Mouse (Mus musculus): ENCODE data around the gene Fsd1.

Gene Fsd1

DNA sequence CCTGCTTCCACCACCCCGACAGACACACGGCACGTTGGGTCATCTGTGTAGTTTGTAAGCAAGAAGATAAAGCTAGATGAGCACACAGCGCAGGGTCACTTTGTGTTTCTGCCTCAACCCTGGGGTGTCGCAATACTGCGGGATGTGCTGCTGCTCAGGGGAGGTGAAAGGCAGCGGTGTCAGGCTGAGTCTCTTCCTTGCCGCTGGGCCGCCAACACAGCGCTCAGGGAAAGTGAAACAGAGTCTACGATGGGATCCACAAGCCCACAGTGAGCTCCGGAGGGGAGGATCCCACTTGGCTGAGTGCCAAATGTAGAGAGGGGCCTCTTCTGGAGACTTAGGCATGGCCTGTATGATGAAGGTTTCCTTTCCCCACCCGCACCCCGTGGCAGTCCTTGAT, 23.1 kb upstream of the Fsd1 start:
- no peak for DNase-seq

DNA sequence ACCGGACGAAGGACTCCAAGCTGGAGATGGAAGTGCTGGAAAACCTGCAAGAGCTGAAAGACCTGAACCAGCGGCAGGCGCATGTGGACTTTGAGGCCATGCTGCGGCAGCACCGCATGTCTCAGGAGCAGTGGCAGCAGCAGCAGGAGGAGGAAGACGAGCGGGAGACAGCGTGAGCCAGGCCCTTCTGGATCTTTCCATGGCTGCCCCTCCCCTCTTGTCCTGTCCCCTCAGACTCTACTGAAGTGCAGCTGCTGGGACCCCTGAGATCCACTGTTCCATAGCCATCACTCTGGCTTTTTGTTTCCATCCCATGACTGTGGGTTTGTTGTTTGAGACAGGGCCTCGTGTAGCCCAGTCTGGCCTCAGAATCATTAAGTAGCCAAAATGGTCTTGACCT, 21.8 kb upstream of the Fsd1 start:
- no peak for DNase-seq

DNA sequence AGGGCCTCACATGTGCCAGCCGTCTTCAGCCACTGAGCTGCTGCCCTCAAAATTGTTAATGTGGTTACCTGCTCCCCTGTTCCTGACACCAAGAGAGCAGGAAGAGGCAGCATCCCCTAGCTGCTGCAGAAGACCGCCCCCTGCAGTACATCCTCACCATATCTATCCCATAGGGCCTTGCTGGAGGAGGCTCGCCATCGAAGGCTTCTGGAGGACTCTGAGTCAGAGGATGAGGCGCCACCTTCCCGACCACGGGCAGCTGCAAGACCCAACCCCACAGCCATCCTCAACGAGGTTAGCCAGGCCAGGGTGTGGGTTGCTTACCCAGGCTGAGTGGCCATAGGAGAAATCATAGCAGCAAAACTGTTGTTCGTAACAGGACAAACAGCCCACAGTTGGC, 21.3 kb upstream of the Fsd1 start:
- DNase-seq: no peak

DNA sequence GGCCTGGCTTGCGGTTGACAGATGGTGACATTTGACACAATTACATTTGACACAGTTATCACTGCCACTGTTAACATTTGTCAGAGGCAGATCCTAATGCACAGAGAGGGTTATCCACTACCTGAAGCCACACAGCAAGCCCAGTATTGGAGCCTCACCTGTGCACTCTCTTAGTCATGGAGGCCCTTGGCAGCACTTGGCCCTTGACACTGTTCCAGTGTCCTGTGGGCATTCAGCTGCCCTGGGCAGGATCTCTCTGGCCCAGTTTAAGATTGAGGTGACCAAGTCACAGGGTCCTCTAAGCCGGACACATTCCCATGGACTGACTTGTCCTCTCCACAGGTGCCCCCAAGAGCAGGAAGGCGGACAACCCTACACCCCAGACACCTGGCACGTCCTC, 19.1 kb upstream of the Fsd1 start:
- DNase-seq: peak; percentile 39 to 57

DNA sequence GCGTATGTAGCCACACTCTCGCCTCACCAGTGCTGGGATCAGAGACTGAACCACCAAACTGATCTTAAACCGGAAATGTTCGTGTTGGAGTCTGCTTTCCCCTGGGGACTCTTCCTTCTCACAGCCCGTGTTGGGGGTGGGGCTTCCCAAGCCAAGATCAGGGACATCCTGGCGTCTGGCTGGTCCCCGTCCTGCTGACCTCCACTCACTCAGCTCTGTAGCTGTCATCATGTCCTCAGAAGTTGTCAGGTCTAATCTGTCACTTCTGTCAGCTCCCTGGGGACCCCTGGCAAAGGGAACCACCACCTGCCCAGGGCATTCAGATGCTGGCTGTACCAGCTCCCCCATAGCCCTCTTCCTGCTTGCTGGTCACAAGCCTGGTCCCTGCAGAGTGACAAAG, 18.1 kb upstream of the Fsd1 start:
- peak in 1 of 2 experiments; percentile 43 for DNase-seq

DNA sequence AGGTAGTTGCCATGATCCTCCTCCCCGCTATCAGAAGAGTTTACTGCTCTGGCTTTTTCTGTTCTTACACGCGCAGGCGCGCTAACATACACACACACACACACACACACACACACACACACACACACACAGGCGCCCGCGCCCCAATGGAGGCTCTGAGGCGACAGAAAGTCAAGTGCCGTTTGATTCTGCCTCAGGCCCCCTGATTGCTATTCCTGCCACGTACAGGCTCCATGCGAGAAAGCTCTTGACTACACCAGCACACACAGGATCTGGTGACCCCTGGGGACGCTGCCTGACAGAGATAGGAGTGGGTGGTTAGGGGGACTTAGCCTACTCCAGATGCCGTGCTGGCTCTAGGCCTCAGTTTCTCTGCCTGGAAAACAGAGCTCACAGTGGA, 16.7 kb upstream of the Fsd1 start:
- DNase-seq: peak; percentile 47 to 63

DNA sequence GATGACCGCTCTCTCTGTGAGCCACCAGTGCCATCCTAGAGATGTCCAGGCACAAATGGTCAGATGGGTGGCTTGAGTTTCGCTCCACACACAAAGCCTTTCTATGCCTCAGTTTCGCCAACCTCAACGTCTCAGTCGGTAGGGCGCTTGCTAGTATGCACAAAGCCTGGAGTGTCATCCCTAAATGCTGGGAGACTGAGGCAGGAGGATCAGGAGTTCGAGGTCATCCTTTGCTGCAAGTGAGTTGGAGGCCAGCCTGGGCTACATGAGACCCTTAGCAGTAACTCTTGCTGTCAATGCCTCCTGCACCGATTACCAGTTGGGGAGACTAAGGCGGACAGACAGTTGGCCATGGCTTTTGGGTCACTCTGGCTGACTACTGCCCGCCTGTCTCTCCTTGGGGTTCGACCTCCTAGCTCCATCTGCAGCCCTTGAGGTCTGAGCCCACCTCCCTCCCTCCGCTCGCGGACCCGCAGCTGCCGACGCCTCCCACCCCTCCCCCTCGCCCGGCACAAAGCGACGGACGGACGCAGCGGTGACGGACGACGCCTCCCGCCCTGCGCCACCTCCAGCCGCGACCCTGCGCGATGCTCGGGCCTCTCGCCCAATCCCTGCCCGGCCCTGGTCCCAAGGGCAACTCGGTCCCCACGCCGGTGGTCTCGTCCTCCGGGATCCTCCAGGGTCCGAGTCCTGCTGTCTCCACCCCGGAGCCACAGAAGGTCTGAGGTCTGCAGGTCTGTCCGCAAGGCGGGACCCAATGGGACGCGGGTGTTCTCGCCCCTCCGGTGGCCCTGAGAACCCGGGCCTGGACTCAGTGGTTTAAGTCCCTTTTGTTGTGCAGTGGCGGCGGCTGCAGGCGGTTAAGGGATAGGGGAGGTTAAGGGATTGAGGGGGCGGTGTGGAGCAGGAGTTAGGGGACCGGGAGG, 16.1 kb upstream of the Fsd1 start, which contains the start of gene Shd:
Shd (plus strand) TSS at position 502 of the 926 bp plus-strand sequence.
- peak; percentile 80 to 84 for DNase-seq

DNA sequence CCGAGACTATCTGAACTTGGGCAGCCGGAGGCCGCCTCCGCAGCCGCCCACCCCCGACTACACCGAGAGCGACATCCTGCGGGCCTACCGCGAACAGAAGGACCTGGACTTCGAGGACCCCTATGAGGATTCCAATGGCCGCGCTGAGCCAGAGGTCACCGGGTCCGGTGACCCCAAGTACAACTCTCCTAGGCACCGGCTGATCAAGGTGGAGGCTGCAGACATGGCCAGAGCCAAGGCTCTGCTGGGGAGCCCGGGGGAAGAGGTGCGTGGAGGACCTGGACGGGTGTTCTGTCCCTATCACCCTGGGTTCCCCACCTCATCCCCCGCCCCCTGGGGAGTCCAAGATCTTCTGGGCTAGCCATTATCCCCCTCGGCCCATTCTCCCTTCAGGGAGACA, 14.9 kb upstream of the Fsd1 start:
- DNase-seq: peak; percentile 22 to 43

DNA sequence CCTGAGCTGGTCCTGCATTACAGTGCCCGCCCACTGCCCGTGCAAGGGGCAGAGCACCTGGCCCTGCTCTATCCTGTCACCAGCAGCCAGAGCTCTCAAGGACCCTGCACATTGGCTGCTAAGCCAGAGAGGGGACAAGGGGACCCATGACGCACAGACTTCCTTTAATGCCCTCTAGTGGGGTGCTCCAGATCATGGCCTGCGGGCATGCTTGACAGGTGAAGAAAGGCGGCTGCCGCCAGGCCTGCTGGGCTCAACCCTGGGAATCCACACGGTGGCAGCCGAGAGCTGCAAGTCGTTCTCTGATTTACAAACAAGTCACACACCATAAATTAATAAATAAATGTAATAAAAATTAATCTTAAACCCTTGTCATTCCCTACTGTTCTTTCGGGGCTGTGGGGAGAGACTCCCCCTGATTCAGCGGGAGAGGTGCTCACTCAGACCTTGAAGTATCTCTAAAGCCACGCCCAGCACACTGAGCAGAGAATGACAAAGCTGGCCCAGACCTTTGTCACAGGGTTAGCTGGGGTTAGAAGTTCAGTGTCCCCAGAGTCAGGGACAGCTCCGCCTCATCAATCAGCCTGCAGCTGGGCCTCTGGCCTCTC, 9.9 kb upstream of the Fsd1 start:
- peak; percentile 91 to 93 for DNase-seq

DNA sequence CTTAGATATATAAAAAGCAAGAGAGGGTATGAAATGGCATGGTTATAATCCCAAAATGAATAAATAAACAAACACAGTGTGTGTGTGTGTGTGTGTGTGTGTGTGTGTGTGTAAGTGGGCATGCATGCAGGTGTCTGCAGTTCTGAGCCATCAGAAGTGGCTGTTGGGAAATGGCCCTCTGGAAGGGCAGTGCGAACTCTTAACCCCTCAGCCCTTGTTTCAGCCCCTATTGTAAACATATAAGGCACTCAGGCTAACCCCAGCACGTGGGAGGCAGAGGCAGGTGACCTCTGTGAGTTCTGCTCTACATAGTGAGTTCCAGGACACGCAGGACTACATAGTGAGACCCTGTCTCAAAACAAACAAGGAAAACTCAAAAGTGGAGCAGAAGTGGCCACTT, 9.0 kb upstream of the Fsd1 start:
- no peak for DNase-seq

DNA sequence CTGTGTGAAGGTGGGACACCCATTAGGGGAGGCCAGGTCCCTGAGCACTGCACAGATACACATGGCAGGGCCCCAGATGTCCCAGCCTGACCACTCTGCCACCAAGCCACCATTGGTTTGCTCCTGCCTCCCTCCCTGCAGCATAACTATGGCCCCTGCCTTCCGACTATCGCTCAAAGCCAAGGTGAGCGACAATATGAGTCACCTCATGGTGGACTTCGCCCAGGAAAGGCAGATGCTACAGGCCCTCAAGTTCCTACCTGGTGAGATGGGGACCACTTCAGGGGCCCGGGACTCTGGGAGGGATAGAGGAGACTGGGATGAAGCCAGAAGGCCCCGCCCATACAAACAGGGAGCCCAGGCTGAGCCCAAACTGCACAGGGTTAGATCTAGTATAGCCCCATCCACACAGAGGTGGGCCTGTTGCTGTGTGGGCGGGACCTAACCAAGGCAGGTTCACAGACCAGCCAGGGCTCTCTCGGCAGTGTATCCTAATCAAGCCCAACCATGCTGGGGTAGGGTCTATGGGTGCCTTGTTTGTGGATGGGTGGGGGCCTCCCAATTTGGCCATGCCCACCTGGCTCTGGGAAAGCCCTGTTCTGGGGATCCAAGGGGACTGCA, 4.1 kb downstream of the Fsd1 start:
- DNase-seq: no peak

DNA sequence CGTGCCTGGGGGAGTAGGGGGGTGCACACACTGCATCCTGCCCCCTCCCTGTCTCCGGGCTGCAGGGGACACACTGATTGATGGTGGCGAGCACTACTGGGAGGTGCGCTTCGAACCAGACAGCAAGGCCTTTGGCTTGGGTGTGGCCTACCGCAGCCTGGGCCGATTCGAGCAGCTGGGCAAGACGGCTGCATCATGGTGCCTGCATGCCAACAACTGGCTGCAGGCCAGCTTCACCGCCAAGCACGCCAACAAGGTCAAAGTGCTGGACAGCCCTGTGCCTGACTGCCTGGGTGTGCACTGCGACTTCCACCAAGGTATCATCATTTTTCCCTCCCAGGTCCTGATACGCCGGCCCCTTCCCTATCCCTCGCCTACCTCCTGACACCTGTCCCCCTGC, 9.7 kb downstream of the Fsd1 start:
- peak in 1 of 2 experiments; percentile 52 for DNase-seq

DNA sequence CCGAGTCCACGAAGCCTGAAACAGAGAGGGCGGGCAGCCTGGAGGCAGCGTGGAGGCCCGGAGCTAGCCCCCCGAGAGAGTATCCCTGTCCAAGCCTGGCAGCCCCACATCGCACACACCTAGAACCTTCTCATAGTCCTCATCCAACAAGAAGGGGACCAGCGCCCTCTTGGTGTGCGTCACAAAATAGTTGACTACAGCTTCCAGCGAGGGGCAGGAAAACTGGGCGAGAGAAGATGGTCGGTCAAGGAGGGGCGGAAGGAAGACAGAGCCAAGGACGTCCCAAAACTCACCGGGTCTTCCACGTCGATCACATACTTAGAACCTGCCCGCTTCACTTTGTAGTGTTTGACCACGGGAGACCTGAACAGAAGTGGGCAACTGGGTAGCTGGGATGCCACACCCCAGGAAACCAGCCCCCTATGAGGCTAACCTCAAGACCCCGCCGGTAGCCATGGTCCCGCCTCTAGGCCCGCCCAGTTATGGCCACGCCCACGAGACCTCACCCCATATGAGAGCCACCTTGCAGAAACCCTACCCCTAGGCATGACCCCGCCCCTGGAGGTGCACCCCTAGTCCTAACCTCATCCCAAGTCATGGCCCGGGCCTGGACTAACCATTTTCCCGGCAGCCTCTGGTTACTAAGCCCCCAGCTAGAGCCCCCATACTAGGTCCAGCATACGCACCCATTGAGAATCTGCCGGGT, 13.6 kb downstream of the Fsd1 start:
- no peak for DNase-seq

DNA sequence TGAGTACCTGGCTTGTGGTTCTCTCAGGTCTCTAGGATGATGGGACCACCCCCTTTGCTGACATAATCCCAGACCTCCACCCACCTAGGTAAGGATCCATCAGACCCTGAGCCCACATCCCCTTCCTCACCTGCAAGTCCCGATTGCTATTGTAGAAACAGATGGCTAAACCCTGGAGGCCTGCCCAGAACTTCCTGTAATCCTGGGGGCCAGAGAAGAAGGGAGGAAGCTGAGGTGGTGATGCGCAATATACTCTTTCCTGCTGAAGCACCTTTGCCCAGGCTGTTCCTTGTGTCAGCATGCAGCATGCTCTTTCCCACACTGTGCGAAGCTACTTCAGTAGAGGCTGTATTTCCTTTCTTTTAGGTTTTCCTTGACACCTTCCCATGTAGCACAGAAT, 16.7 kb downstream of the Fsd1 start:
- peak; percentile 53 to 70 for DNase-seq

DNA sequence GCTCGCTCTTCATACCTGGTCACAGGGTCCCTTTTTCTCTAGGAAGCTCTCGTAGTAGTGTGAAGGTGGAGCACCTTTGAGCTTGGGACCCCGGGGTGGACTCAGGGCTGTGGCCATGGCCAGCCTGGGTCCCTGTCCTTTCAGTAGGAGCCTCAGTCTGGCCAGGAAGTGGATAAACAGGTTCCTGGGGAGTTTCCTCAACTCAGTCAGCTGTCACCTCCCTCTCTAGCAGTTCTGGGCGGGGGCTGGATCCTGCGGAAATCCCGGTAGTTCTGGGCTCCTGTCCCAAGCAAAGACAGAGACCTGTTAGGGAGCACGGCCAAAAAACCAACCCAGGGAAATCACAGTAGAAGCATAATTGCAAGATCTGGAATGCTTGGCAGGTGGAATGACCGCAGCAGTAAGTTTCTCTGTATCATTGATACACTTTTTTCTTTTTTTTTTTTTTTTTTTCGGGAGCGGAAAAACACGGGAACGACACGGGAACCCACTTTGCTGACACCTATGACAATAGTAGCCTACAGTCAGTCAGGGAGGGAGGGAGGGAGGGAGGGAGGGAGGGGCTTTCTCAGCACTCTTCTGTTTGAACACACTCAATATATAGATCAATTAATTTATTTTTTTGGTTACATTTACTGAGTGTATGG, 19.2 kb downstream of the Fsd1 start, which contains the start of the genes Stap2 and Mpnd:
Stap2 (minus strand) TSS at position 170 of the 647 bp plus-strand sequence.
Mpnd (plus strand) TSS at position 297 of the 647 bp plus-strand sequence.
- DNase-seq: peak; percentile 68 to 77

DNA sequence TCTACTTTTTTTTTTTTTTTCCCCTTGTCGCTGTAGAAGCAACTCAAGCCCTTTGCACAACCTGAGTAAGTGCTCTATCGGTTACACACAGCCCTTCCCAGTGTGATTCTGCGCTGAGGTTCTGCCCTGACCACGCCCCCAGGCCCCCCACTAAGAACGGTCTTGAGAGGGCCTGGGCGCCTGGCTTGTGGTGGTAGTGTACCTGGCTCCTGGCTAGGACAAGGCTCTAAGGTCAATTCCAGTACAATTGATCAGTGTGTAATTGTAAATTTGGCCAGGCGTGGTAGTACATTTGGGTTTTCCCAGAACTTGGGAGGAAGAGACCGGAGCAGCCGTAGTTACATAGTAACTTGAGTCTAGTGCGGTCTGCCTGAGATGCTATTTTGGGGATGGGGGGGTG, 20.6 kb downstream of the Fsd1 start:
- no peak for DNase-seq

DNA sequence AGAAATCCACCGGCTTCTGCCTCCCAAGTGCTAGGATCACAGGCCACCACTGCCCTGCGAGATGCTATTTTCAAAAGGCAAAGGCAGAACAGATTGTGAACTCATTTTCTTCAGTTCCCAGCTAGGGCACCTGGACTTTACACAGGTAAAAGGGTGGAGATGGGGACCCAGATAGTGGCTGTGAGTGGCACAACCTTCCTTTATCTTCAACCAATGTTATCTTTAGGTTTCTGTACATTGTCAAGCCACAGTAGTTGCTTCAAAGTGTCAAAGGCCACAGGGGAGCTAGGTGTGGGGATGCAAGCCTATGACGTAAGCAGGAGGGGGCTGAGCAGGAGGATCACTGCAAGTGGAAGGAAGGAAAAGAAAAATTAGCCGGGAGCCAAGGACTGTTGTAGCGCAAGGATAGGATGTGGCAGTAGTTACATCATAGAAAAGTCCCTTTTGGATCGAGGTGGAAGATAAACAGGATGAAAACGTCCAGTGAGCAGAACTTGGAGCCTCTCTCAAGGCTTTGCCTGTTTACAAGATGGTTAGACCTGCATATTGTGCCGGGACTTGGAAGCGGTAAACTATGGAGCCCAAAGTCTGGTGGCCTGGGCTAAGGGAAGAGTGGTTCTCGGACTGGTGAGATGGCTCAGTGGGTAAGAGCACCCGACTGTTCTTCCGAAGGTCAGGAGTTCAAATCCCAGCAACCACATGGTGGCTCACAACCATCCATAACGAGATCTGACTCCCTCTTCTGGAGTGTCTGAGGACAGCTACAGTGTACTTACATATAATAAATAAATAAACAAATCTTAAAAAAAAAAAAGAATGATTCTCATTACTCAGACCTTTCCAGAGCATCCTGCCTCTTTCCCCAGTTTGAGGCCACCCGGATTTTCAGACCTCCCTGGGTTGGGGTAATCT, 21.4 kb downstream of the Fsd1 start:
- no peak for DNase-seq

DNA sequence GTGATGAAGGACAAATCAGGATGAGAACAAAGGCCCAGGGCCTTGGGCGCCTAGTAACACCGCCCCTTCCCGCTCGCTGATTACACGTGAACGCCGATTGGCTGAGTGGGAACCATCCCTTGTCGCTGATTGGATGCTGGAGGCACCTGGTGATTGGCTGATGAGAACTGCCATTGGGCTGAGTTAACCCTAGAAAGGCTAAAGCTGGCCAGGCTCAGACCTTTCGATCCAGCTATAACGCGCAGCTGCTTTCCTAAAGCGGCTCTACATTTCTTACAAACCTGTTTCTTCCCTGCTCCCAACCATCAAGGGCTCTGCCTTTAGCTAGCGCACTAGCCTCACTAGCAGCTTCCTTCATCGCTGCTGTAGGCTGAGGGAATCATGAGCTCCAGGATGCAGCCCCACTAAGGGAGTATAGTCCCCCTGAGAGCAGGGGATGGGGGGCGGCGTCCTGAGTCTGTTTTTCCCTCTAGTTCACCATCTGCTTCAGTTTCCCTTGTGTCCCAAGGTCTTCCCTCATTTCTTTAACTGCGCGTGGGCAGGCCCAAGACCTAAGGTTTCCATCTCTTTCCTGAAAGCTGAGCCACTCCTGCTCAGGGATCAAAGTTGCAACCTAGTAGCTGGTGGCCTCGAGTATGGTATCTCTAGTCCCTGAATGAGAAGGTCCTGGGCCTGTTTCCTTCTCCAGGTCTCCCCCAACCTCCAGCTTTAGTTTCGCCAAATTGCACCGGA, 22.2 kb downstream of the Fsd1 start:
- peak; percentile 90 to 94 for DNase-seq

DNA sequence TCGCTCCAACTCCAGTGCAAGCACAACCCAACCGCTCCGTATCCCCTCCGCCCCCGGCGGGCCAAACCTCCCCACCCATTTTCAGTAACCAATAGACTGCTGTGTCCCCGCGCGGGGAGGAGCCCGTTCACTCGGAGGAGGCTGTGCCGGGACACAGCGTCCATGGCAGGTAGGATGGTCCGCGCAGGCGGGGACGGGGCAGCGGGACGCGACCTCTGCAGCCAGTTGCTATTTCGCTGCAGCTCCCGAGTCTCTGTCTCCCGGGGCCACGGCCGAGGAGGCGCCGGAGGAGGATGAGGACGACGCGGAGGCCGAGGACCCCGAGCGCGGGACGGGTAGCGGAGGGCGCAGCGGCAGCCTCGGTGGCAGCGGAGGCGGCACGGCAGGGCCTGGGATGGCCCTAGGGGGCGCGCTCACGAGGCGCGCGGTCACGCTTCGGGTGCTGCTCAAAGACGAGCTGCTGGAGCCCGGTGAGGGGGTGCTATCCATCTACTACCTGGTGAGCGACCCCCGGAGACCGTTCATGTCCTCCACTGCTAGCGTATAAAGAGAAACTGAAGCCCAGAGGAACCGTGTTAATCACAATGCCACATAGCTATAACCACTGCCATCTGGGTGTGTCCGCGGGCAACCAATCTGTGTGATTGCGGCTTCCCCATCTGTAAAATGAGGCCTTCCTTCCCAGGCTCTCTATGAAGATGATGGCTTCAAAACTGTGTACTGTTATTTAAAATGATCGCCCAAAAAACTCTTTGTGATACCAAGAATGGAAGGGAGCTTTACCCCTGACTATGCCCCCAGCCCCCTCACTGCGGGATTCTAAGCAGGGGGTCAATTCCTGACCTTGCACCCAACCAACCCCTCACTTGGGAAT, 23.0 kb downstream of the Fsd1 start:
- DNase-seq: peak; percentile 96

DNA sequence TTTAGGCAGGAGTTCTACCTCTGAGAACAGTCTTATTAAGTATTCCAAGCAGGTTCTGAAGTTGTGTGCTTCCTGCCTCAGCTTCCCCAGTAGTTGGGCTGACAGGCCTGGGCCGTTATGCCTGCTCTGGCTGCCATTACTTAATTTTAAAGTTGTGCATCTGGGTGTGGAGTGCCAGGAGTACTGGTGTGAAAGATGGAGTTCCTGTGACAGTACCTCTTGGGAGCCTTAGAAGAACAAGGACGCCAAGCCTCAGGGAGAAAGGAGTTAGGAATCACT, 23.6 kb downstream of the Fsd1 start:
- DNase-seq: peak in 1 of 2 experiments; percentile 34

All from cerebellum, postnatal 25 days (tissue).